Mouse (Mus musculus): Measurements from ENCODE around the gene Rbm26. TPM values are rescaled to one million over a fixed set of nuclear protein-coding genes. Genes with fewer than 3 reads are reported as not detected.

Rbm26 gene
- polyA plus RNA-seq (2012; rRNA removed): 9.2 and 12.2 TPM in 2 replicates

GRCm38 (mm10) chr14:105177238-105177693 lies at the start of gene Rbm26:
TSS of gene Rbm26 (minus strand) at chr14:105177327.
- peak; percentile 98 for DNase-seq
- Histone ChIP-seq H3K4me3 (replicated peaks; ENCODE audit: extremely low read depth, low read depth, low read length) (peak within 1 kb of the TSS; percentile 94), H3K4me1 (ENCODE audit: control insufficient read depth, insufficient read depth, low read length) (peaks cover 20% of the 10 kb centered on the region)
- TF ChIP-seq POLR2A (IDR thresholded peaks at IDR 0.05; ENCODE audit: borderline replicate concordance, extremely low read depth, low read depth, low read length) (peak; percentile 90; the same call in 1 of the 2 replicates), CTCF (IDR thresholded peaks at IDR 0.05; ENCODE audit: insufficient read depth, low read length) (no peak)
- WGBS: under 1% methylated on average over 28 of the region's 28 CpGs

DNA sequence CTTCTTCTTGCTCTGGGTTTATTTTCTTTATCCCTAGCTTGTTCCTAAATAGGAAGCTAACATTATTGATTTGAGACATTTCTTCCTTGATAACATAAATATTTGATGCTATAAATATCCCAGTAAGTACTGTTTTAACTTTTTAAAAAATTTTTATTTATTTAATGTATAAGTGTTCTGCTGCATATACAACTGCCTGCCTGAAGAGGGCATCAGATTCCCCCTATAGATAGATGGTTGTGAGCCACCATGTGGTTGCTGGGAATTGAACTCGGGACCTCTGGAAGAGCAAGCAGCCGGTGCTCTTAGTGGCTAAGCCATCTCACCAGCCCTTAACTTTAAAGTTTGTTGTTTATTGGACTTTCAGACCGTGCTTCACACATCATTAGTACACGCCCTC lies 48.7 kb upstream of the Rbm26 start:
- Histone ChIP-seq H3K4me3 (replicated peaks; ENCODE audit: extremely low read depth, low read depth, low read length) (no peak overlapping the region), H3K4me1 (ENCODE audit: control insufficient read depth, insufficient read depth, low read length) (no peaks in the 10 kb centered on the region)
- TF ChIP-seq POLR2A (IDR thresholded peaks at IDR 0.05; ENCODE audit: borderline replicate concordance, extremely low read depth, low read depth, low read length) (no peak), CTCF (IDR thresholded peaks at IDR 0.05; ENCODE audit: insufficient read depth, low read length) (no peak)
- WGBS: 81% methylated on average over 4 of the region's 4 CpGs
- no peak for DNase-seq

DNA sequence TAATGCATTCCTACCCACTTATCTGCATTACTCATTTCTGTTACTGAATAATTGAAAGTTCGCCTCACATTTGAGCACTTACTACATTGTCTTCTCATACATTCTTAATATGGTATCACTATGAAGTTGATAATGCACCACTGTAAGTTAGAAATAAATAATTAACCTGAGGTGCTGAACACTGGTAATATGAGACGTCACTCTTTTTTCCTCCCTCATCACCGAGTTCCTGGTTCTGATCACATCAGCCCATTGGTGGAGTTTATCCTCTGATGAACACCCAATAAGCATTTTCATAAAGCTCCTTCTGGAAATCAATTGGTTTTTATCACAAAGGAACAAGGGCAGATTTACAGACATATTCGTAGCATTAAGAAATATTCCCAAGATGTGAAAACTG lies 45.1 kb upstream of the Rbm26 start:
- no peak for TF ChIP-seq POLR2A (IDR thresholded peaks at IDR 0.05; ENCODE audit: borderline replicate concordance, extremely low read depth, low read depth, low read length)
- no peak for TF ChIP-seq CTCF (IDR thresholded peaks at IDR 0.05; ENCODE audit: insufficient read depth, low read length)
- Histone ChIP-seq H3K4me1 (ENCODE audit: control insufficient read depth, insufficient read depth, low read length) (no peaks in the 10 kb centered on the region), H3K4me3 (replicated peaks; ENCODE audit: extremely low read depth, low read depth, low read length) (no peak overlapping the region)
- DNase-seq: no peak
- WGBS: 67% methylated on average over 4 of the region's 4 CpGs

GRCm38 (mm10) chr14:105219525-105220376 lies 42.6 kb upstream of the Rbm26 start:
- Histone ChIP-seq H3K4me1 (ENCODE audit: control insufficient read depth, insufficient read depth, low read length) (no peaks in the 10 kb centered on the region), H3K4me3 (replicated peaks; ENCODE audit: extremely low read depth, low read depth, low read length) (no peak overlapping the region)
- TF ChIP-seq CTCF (IDR thresholded peaks at IDR 0.05; ENCODE audit: insufficient read depth, low read length) (no peak), POLR2A (IDR thresholded peaks at IDR 0.05; ENCODE audit: borderline replicate concordance, extremely low read depth, low read depth, low read length) (no peak)
- WGBS: 39% methylated on average over 9 of the region's 9 CpGs
- DNase-seq: no peak

DNA sequence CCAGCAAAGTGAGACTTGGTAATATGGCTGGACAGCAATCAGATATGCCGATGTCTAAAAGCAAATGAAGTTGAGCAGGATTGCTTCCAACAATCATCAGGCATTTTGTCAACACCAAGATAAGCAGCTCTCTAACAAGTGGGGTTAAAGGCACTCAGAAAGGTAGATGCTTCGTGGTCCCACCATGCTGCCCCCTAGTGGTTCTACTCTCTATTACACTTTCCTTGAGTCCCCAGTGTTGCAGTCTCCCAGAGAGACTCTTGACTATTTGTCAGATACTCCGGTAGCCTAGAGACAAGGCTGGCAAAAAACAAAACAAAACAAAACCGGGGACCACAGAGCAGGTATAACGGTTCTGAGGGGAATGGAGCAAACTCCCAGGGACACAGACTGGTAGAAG lies 21.3 kb upstream of the Rbm26 start:
- TF ChIP-seq CTCF (IDR thresholded peaks at IDR 0.05; ENCODE audit: insufficient read depth, low read length): no peak; the same call in 1 of the 2 replicates
- TF ChIP-seq POLR2A (IDR thresholded peaks at IDR 0.05; ENCODE audit: borderline replicate concordance, extremely low read depth, low read depth, low read length): no peak
- DNase-seq: no peak
- Histone ChIP-seq H3K4me3 (replicated peaks; ENCODE audit: extremely low read depth, low read depth, low read length) (no peak overlapping the region), H3K4me1 (ENCODE audit: control insufficient read depth, insufficient read depth, low read length) (no peaks in the 10 kb centered on the region)
- WGBS: 47% methylated on average over 5 of the region's 5 CpGs

- no peak for DNase-seq
- TF ChIP-seq POLR2A (IDR thresholded peaks at IDR 0.05; ENCODE audit: borderline replicate concordance, extremely low read depth, low read depth, low read length) (no peak), CTCF (IDR thresholded peaks at IDR 0.05; ENCODE audit: insufficient read depth, low read length) (no peak)
- 59% methylated on average over 4 of the region's 4 CpGs for WGBS
- H3K4me3 ChIP-seq (replicated peaks; ENCODE audit: extremely low read depth, low read depth, low read length): no peak overlapping the region
- H3K4me1 ChIP-seq (ENCODE audit: control insufficient read depth, insufficient read depth, low read length): no peaks in the 10 kb centered on the region
These were observed 17.6 kb upstream of the Rbm26 start for GRCm38 (mm10) chr14:105194682-105195081.

DNA sequence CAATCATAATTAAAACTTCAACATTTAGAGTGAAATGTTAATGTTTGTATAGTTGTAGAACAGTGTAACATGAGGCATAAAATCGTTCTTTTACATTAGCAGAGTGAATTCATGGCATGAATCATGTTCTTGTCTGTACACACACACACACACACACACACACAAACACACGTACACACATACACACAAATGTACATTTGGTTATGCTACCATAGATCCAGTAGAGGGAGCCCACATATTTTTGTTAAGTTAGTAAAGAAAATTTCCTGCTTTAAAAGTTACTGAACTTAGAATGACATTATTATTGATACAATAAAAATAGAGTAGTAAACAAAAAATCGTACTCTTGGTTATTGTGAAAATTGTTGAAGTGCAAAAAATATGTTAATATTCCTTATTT lies 7.7 kb upstream of the Rbm26 start:
- 26% methylated on average over 3 of the region's 3 CpGs for WGBS
- Histone ChIP-seq H3K4me3 (replicated peaks; ENCODE audit: extremely low read depth, low read depth, low read length) (no peak overlapping the region), H3K4me1 (ENCODE audit: control insufficient read depth, insufficient read depth, low read length) (no peaks in the 10 kb centered on the region)
- TF ChIP-seq CTCF (IDR thresholded peaks at IDR 0.05; ENCODE audit: insufficient read depth, low read length) (no peak), POLR2A (IDR thresholded peaks at IDR 0.05; ENCODE audit: borderline replicate concordance, extremely low read depth, low read depth, low read length) (no peak)
- no peak for DNase-seq

DNA sequence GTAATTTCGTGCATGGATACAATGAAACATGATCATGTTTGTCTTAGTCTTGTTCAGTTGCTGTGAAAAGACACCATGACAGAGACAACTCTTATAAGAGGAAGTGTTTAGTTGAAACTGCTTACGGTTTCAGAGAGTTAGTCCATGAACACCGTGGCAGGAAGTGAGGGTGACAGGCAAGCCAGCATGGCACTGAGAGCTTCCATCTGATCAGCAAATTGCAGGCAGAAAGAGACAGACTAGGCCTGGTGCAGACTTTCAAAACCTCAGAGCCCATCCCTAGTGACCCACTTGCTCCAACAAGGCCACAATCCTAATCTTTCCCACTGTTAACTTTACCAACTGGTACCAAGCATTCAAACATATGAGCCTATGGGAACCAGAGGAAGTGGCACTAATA lies 5.7 kb upstream of the Rbm26 start:
- TF ChIP-seq POLR2A (IDR thresholded peaks at IDR 0.05; ENCODE audit: borderline replicate concordance, extremely low read depth, low read depth, low read length) (no peak), CTCF (IDR thresholded peaks at IDR 0.05; ENCODE audit: insufficient read depth, low read length) (no peak)
- WGBS: 50% methylated on average over 3 of the region's 3 CpGs
- no peak overlapping the region for H3K4me3 ChIP-seq (replicated peaks; ENCODE audit: extremely low read depth, low read depth, low read length)
- H3K4me1 ChIP-seq (ENCODE audit: control insufficient read depth, insufficient read depth, low read length): no peaks in the 10 kb centered on the region
- DNase-seq: no peak

DNA sequence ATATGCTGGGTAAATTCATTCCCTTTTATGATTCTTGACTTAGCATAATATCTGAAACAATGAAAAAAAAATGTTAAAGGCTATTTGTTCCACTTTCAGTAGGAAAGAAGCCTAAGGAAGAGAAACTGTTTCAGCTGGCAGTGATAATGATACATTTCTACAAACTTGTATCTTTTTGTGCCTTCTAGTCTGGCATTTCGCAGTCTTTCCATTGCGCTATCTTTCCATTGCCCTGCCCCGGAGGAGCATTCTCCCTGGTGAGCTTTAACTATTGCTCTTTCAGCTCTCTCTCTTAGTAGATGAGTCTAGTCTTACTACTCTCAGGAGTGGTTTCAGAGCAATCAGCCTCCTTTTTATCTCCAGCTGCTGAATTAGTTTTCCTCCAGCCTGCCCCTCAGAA lies 2.6 kb upstream of the Rbm26 start:
- H3K4me1 ChIP-seq (ENCODE audit: control insufficient read depth, insufficient read depth, low read length): peaks cover 12% of the 10 kb centered on the region; the same call in 1 of the 2 replicates
- no peak for TF ChIP-seq POLR2A (IDR thresholded peaks at IDR 0.05; ENCODE audit: borderline replicate concordance, extremely low read depth, low read depth, low read length)
- H3K4me3 ChIP-seq (replicated peaks; ENCODE audit: extremely low read depth, low read depth, low read length): no peak overlapping the region
- DNase-seq: no peak
- WGBS: 95% methylated on average over 3 of the region's 3 CpGs

DNA sequence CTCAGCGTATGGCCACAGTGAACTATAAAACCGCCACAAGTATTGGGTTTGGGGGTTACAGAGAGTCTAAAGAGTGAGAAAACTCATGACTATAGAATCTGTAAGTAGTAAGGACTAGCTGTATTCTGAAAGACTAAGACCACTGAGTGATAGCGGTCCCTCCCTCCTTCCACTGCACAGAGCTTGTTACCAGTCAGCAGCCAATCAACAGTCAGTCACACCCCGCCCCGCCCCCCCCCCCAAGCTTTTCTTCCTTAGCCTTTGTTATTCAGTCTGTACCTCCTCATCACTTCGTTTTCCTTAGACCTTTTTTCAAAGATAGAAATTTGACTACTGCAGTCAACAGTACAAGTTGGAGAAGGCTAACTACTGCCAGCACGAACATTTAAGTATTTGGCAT lies 1.9 kb upstream of the Rbm26 start:
- WGBS: 69% methylated on average over 7 of the region's 7 CpGs
- no peak overlapping the region for H3K4me3 ChIP-seq (replicated peaks; ENCODE audit: extremely low read depth, low read depth, low read length)
- peaks cover 12% of the 10 kb centered on the region; the same call in 1 of the 2 replicates for H3K4me1 ChIP-seq (ENCODE audit: control insufficient read depth, insufficient read depth, low read length)
- no peak for DNase-seq
- no peak for TF ChIP-seq POLR2A (IDR thresholded peaks at IDR 0.05; ENCODE audit: borderline replicate concordance, extremely low read depth, low read depth, low read length)
- no peak for TF ChIP-seq CTCF (IDR thresholded peaks at IDR 0.05; ENCODE audit: insufficient read depth, low read length)

Measured in lung, adult 2 months (tissue).